Mouse (Mus musculus) bone marrow, adult 2 months (tissue): ENCODE results near the gene Rpl13.

ENCODE experiments used
- CTCF ChIP-seq: fragments of 200-500 bp; IDR thresholded peaks from 2 replicates; pipeline ENCODE4 v1.5.1; 2011; ENCODE audit warnings: low read length, control low read depth; ENCODE audit not compliant: control insufficient read depth, insufficient read depth
- POLR2A ChIP-seq: fragments of 200-500 bp; IDR thresholded peaks from 2 replicates; pipeline ENCODE4 v1.6.1; 2011; ENCODE audit warnings: low read depth, mild to moderate bottlenecking, control low read depth, low read length, borderline replicate concordance; ENCODE audit not compliant: control insufficient read depth

GRCm38 (mm10) chr8:123138741-123139140 lies 36.6 kb downstream of the Rpl13 start:
- TF ChIP-seq POLR2A (no peak), CTCF (no peak)
